Mouse (Mus musculus) hindlimb bud, embryonic 11.5 days (tissue): Measurements from ENCODE around the gene Gtpbp10.

Source experiments
- DNase-seq: peaks from one replicate; pipeline ENCODE4 v3.0.0-alpha.2; 2012; ENCODE audit warnings: low read depth, low spot score; ENCODE audit errors: extremely low spot score

The Gtpbp10 gene

GRCm38 (mm10) chr5:5559079-5559740 lies at the start of gene Gtpbp10:
TSS of gene Gtpbp10 (minus strand) at chr5:5559538.
- DNase-seq, result peak; percentile 72

GRCm38 (mm10) chr5:5587686-5588085 lies 28.3 kb upstream of the Gtpbp10 start:
- DNase-seq, result no peak

GRCm38 (mm10) chr5:5573749-5574317 lies 14.5 kb upstream of the Gtpbp10 start, which contains the start of gene Gm8773:
TSS of gene Gm8773 (plus strand) at chr5:5573799.
- DNase-seq, result no peak

GRCm38 (mm10) chr5:5562435-5562834 lies 3.1 kb upstream of the Gtpbp10 start:
- no peak for DNase-seq

GRCm38 (mm10) chr5:5561041-5561706 lies 1.8 kb upstream of the Gtpbp10 start:
- DNase-seq, result no peak

GRCm38 (mm10) chr5:5559798-5560197 lies 460 bp upstream of the Gtpbp10 start:
- no peak for DNase-seq

GRCm38 (mm10) chr5:5551110-5551509 lies 8.2 kb downstream of the Gtpbp10 start:
- no peak for DNase-seq

GRCm38 (mm10) chr5:5540385-5540784 lies 19.0 kb downstream of the Gtpbp10 start:
- no peak for DNase-seq

- no peak for DNase-seq
Observed at GRCm38 (mm10) chr5:5539771-5540170, 19.6 kb downstream of the Gtpbp10 start.

- DNase-seq, result no peak
Observed at GRCm38 (mm10) chr5:5536131-5536530, 23.2 kb downstream of the Gtpbp10 start.

GRCm38 (mm10) chr5:5533656-5534420 lies 25.5 kb downstream of the Gtpbp10 start:
- DNase-seq, result no peak

GRCm38 (mm10) chr5:5515411-5515810 lies 43.9 kb downstream of the Gtpbp10 start:
- DNase-seq, result no peak

GRCm38 (mm10) chr5:5514196-5515076 lies 44.9 kb downstream of the Gtpbp10 start, which contains the start of gene Cldn12:
TSS of gene Cldn12 (minus strand) at chr5:5514958.
- DNase-seq, result peak; percentile 76

- DNase-seq, result no peak
Observed at GRCm38 (mm10) chr5:5511401-5511800, 47.9 kb downstream of the Gtpbp10 start.

- no peak for DNase-seq
Observed at GRCm38 (mm10) chr5:5510989-5511388, 48.3 kb downstream of the Gtpbp10 start.

GRCm38 (mm10) chr5:5510304-5510887 lies 48.9 kb downstream of the Gtpbp10 start:
- no peak for DNase-seq

- DNase-seq, result no peak
Observed at GRCm38 (mm10) chr5:5508231-5508630, 51.1 kb downstream of the Gtpbp10 start.

- no peak for DNase-seq
Observed at GRCm38 (mm10) chr5:5507701-5508225, 51.6 kb downstream of the Gtpbp10 start.

GRCm38 (mm10) chr5:5504456-5504855 lies 54.9 kb downstream of the Gtpbp10 start:
- DNase-seq, result no peak

GRCm38 (mm10) chr5:5503381-5503780 lies 56.0 kb downstream of the Gtpbp10 start:
- no peak for DNase-seq
